Mouse (Mus musculus) small intestine, adult 2 months (tissue): ENCODE results near the gene Zyg11b.

Experiments
- CTCF ChIP-seq: fragments of 200-500 bp; IDR thresholded peaks from 2 replicates; pipeline ENCODE4 v1.5.1; 2012; ENCODE audit warnings: low read depth, mild to moderate bottlenecking, control low read depth, inconsistent platforms, low read length, moderate library complexity, mixed read lengths; ENCODE audit not compliant: insufficient replicate concordance, insufficient read length; ENCODE audit errors: extremely low read depth
- POLR2A ChIP-seq: fragments of 200-500 bp; IDR thresholded peaks from 2 replicates; pipeline ENCODE4 v1.6.1; 2012; ENCODE audit warnings: low read depth, mild to moderate bottlenecking, control low read depth, inconsistent platforms, low read length, moderate library complexity

DNA sequence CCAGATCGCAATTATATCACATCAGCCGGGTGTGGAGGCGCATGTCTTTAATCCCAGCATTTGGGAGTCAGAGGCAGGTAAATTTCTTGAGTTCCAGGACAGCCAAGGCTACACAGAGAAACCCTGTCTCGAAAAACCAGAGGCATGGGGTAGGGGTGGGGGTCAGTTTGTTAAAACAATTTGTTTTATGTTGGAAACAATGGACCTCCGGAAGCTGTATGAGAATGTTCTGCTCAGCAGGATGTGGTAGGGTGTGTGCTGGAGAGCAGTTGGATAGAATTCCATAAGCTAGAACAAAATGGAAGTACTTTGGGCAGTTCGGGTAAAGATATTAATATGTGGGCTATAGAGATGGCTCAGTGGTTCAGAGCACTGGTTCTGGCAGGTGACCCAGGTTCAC, 34.5 kb upstream of the Zyg11b start:
- TF ChIP-seq CTCF (no peak), POLR2A (no peak)
